Mouse (Mus musculus): ENCODE data around the gene Drp2. TPM values are rescaled to one million over a fixed set of nuclear protein-coding genes. Genes with fewer than 3 reads are reported as not detected.

Gene Drp2
- total RNA-seq, 2 experiments from 2014 or later, result 0.57 TPM; not detected in 1

Other genes with a start within 250 kb of the Drp2 start
- 0.59 and 1.4 TPM in 2 replicates for gene Xkrx, start 242.5 kb upstream of the Drp2 start, total RNA-seq (2015)
- gene Xkrx, start 242.5 kb upstream of the Drp2 start, total RNA-seq (2017), result not detected in 2 replicates
- gene Arl13a, start 217.1 kb upstream of the Drp2 start, total RNA-seq (2015), result not detected in 2 replicates
- gene Arl13a, start 217.1 kb upstream of the Drp2 start, total RNA-seq (2017), result not detected in 2 replicates
- not detected in 2 replicates for gene Nox1, start 182.6 kb upstream of the Drp2 start, total RNA-seq (2015)
- gene Nox1, start 182.6 kb upstream of the Drp2 start, total RNA-seq (2017), result 0.04 TPM in 1 of 2 replicates, not detected in the other
- 29.4 and 32.6 TPM in 2 replicates for gene Trmt2b, start 127.6 kb upstream of the Drp2 start, total RNA-seq (2015)
- 35.6 and 37.4 TPM in 2 replicates for gene Trmt2b, start 127.6 kb upstream of the Drp2 start, total RNA-seq (2017)
- gene Tmem35a, start 109.3 kb upstream of the Drp2 start, total RNA-seq (2015), result not detected in 2 replicates
- not detected in 2 replicates for gene Tmem35a, start 109.3 kb upstream of the Drp2 start, total RNA-seq (2017)
- 34.5 and 38.5 TPM in 2 replicates for gene Cenpi, start 96.5 kb upstream of the Drp2 start, total RNA-seq (2015)
- 35.3 and 42.9 TPM in 2 replicates for gene Cenpi, start 96.5 kb upstream of the Drp2 start, total RNA-seq (2017)
- not detected in 2 replicates for gene Taf7l, start 71.9 kb downstream of the Drp2 start, total RNA-seq (2015)
- not detected in 2 replicates for gene Taf7l, start 71.9 kb downstream of the Drp2 start, total RNA-seq (2017)
- 126 and 133 TPM in 2 replicates for gene Timm8a1, start 137.3 kb downstream of the Drp2 start, total RNA-seq (2015)
- gene Timm8a1, start 137.3 kb downstream of the Drp2 start, total RNA-seq (2017), result 147 and 157 TPM in 2 replicates
- 61.0 and 66.6 TPM in 2 replicates for gene Btk, start 179.0 kb downstream of the Drp2 start, total RNA-seq (2015)
- gene Btk, start 179.0 kb downstream of the Drp2 start, total RNA-seq (2017), result 48.4 and 78.0 TPM in 2 replicates
- 1,859 and 2,008 TPM in 2 replicates for gene Rpl36a, start 181.1 kb downstream of the Drp2 start, total RNA-seq (2015)
- 6,795 and 7,096 TPM in 2 replicates for gene Rpl36a, start 181.1 kb downstream of the Drp2 start, total RNA-seq (2017)
- 16.3 and 21.0 TPM in 2 replicates for gene Gla, start 196.6 kb downstream of the Drp2 start, total RNA-seq (2015)
- 19.6 and 23.2 TPM in 2 replicates for gene Gla, start 196.6 kb downstream of the Drp2 start, total RNA-seq (2017)
- 79.0 and 80.6 TPM in 2 replicates for gene Hnrnph2, start 196.6 kb downstream of the Drp2 start, total RNA-seq (2015)
- 141 and 154 TPM in 2 replicates for gene Hnrnph2, start 196.6 kb downstream of the Drp2 start, total RNA-seq (2017)